Mouse (Mus musculus) adrenal gland, adult 2 months (tissue): ENCODE data around the gene Myrip. TPM values are rescaled to one million over a fixed set of nuclear protein-coding genes. Genes with fewer than 3 reads are reported as not detected.

ENCODE experiments used
- DNase-seq: peaks from one replicate; pipeline ENCODE4 v3.0.0; 2021
- polyA plus RNA-seq: library from polyadenylated mRNA; depleted of rRNA; stranded (reverse); fragments of >200 nt; gene quantifications from 2 replicates; pipeline ENCODE4 v1.2.3, GENCODE M21; 2012
- total RNA-seq, 2 experiments: library from RNA; stranded (reverse); gene quantifications; 2 replicates each; pipeline ENCODE4 v1.2.3; 2021

The Myrip gene
- total and polyA plus RNA-seq, 3 experiments: 1.4 to 5.4 (median 5.0) TPM

DNA sequence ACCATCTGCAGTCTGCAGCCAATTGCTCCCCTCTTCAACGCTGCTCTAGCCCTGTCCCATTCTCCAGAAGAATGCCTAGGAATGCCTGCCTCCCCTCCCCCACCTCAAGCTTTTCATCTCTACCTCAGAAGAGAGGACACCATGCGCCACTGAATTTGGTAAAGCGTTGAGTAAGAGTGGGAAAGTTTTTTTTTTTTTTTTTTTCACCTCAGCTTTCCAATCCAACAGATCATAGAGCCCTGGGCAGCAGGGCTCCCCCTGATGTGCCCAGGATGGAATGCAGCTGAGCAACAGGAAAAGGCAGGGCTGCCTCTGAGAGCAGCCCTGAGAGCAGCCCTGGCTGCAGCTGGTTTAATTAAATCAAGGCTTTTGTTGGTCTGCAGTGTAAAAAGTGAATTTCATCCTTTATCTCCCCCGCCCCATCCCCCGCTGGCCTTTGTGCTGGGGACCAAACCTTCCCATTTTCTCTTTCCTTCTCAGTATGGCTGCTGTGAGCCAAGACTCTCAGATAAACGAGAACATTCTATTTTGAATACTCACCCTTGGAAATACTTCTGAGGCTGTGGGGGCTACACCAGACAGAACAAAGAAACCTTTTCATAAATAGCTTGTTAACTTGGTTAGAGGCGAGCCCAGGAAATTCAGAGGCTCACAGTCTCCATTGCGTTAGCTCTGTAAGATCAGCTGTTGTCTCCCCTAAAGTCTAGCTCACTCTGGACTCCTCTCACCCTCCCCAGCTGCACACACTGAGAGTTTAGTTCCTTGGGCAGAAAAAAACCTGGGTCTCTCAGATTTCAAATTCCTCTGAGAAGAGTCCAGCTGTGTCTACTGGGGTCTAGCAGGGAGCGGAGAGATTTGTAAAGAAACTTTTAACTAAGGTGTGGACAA lies 154.7 kb downstream of the Myrip start:
- DNase-seq: no peak

DNA sequence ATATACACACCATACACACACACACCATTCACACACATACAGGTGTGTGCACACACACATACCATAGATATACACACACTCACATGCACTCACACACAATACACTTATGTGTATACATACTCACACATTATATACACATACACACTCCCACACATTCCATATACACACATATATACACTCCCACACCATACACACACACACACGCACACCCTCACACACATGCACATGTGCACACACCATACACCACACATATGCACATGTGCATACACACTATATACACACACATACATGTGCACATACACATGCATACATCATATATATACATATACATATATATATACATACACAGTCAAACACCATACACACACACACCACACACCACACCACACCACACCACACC lies 169.1 kb downstream of the Myrip start:
- no peak for DNase-seq

DNA sequence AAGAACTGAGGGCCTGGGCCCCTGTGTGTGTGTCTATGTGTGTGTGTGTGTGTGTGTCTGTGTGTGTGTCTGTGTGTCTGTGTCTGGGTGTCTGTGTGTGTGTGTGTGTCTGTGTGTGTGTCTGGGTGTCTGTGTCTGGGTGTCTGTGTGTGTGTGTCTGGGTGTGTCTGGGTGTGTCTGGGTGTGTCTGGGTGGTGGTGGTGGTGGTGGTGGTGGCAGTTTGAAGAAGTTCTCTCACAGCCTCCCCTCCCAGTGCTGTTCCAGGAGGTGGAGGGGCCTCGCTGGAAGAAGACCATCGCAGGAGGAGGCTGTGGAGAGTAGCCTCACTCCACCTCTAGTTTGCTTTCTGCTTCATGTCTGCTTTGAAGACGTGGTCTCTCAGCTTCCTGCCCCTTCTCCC lies 180.3 kb downstream of the Myrip start:
- DNase-seq: no peak

DNA sequence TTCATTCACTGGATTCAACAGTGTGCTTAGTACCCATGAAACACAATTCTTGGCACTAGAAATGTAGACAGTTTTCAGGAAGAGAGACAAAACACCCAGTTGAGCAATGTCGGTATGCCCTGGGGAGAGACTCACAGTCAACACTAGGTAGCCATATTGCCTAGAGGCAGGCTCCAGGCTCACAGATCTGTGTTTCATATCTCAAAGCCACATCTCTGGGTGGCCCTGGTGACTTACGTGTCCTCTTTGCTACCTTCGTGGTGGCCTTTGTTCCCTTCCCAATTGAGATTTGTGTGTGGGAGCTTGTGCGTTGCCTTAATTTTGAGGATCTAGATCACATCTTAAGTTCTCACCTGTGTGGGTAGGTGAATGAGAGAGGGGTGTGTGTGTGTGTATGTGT lies 181.1 kb downstream of the Myrip start:
- no peak for DNase-seq

DNA sequence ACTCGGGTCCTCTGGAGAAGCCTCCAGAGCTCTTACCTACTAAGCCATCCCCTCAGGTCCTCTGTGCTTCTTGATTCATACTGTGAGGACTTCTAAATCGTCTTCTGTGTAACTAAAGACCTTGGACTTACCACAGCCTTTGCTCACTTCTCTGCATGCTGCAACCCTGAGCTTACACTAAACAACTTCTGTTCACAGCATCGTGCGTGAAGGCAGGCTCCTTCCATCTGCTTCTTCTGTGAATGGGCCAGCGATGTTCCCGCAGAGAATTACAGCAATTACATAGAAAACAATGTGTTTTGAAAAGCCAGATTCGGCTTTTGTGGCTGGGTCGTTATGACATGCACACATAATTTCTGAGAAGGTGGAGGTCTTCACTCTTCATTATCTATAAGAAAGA lies 181.8 kb downstream of the Myrip start:
- no peak for DNase-seq

DNA sequence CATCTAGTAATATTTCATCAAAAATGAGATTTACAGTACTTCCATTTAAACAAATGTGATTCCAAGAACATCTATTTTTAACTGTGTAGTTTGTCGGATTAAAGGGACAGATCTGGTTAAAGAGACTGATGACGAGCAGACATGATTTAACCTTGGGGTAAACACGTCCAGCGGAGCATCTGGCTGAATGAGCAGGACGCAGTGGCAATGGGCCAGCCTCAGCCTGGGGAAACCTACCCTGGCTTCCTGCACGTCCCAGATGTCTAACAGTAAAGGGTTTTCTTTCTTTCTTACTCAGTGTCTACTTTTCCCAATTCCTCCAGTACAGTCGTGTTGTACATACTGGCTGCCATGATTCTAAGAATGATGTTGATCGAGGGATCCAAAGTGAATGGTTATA lies 185.8 kb downstream of the Myrip start:
- peak; percentile 43 for DNase-seq

DNA sequence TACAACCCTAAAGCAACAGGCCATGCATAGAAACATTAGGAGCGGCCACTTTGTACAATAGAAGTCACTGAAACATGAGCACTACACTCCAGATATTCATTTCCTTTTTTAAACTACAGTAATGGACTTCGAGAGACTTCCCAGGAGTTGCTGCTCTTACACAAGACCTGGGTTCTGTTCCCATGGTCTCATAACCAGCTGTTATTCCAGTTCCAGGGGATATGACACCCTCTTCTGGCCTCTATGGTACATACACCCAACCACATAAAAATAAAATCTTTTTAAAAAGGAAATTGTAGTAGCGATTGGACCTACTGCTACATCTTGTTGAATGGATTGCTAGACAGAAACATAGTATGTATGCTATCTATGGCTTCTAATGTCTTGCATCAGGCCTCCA lies 190.2 kb downstream of the Myrip start:
- DNase-seq: no peak

DNA sequence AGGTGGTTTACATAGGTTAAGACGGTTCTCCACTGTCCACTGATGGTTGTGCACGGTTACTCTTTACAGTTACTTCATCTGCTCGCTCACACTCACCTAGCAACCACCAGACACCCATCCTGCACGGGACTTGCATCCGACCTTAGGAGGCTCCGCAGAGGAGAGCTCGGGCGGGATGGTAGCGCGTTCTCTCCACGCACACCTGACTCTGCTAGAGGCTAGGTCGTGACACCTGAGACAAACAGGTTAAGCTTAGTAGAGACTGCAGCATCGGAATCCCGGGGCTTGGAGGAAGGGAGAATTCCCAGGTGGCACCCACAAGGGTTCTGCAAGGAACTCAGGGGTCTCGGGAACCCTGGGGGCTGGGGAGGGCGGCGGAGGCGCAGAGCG lies 190.7 kb downstream of the Myrip start, which contains the start of gene Eif1b:
Gene Eif1b (plus strand): TSS at position 223 of the 390 bp plus-strand sequence.
- DNase-seq: no peak

DNA sequence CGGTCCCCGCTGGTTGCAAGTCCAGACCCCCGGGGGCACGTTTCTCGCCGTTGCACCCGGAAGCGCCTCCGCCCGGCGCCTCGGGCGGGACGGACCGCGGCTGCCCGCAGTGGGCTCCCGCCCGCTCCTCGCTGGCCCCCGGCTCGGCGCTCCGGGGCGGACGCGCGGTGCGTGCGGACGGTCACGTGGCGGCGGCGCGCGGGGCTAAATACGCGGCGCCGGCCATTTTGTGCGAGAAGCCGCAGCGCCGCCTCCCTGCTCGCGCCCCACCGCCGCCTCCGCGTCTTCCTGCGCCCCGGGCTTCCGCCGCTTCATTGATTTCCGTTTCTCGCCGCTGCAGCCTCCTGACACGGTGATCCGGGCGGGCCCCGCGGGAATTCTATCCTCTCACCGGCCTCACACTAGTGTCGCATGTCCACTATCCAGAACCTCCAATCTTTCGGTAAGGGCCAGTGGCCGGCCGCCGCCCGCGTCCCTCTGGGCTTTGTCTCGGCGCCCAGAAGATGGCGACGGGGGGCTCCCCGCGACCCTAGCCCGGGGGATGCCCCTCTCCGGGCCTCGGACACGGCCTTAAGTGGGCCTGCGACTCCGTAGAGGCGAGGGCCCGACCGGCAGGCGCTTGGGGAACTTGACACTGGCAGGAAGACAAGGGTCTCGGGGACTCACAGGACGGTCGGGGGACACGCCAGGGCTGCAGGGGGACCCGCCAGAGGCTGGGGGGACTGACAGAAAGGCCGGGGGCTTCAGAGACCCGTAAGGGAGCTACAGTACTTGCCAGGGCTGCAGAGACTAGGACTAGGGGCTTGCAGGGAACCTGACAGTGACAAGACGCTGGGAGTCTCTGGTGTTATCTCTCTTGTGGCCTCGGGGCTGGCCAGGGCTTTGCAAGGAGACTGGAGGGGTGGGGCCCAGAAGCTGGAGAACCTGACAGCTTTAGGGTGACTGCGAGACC lies 191.4 kb downstream of the Myrip start:
- peak; percentile 87 for DNase-seq

DNA sequence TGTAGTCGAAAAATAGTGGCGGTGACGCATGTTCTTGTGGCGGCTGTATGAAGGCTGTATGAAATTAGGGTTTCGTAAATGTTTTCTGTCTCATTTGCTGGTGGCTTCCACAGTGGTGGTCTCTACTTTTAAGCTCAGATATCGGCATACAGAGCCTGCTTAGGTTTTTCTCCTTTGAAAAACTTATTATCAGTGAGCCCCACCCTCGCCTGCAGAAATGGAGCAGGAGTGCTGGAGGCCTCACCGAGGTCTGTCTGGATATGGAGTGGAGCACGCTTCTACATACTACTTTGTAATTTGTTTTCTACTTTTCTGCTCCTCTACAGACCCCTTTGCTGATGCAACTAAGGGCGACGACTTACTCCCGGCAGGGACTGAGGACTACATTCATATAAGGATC lies 192.5 kb downstream of the Myrip start:
- DNase-seq: no peak

DNA sequence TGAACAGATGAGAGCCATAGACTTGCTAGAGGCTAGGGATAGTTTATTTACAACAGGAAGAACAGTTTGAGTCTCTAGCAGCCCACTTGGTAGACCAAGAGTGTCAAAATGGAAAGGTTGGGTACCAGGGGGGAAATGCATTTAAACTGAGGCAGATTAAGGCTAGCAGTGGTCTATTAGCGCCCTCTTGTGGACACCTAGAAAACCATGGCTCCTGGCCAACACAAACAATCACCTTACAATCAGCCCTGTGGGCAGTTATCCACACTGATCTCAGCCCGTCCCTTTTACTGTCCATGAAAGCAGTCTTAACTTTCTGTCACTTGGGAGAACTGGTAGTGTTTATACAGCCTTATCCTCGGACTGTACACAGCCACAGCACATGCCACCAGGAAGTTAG lies 195.4 kb downstream of the Myrip start:
- peak; percentile 58 for DNase-seq

DNA sequence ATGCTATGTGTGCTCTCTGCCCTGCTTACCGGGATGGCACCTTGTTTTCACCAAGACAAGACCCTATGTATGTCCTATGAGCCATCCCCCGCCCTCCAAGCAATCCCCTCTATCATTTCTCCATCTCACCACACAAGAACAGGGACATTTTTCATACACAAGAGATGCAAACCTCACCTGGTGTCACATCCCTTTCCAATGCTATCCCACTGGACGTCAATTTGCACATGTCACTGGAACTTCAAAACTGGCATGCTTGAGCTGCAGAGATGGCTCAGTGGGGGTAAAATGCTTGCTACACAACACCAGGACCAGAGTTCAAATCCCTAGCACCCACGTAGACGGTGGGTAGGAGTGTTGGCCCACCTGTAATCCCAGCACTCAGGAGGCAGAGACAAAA lies 196.7 kb downstream of the Myrip start:
- no peak for DNase-seq

DNA sequence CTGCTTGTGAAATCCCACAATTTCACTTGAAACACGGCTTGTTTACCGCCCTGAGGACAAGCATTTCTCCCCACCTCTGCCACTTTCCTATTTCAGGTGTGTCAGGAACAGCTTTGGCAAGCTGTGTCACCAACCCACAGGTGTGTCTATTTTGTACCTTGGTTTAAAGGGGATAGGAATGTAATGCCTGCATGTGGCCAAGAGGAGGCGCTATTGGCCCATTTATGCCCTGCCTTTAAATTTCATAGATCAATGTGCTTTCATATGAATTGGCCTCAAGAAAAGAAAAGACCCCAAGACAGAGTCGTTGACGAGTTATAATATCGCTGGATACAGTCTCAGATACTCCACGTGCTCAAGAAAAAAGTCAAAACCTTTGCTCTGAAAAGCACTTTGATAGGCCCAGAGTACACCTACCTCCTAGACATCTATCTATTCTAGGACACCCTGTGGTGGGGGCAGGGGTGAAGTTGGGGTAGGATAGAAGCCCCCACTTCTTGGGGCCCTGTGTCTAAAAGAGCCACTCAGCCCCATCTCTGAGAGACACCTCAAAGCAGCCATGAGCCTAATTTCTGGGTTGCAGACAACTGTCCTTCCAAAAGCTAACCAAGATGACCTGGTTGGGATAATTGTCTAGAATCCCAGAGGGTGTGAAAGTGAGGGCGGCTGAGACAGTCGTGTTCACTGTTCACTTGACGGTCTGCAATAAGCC lies 200.0 kb downstream of the Myrip start:
- DNase-seq: no peak

DNA sequence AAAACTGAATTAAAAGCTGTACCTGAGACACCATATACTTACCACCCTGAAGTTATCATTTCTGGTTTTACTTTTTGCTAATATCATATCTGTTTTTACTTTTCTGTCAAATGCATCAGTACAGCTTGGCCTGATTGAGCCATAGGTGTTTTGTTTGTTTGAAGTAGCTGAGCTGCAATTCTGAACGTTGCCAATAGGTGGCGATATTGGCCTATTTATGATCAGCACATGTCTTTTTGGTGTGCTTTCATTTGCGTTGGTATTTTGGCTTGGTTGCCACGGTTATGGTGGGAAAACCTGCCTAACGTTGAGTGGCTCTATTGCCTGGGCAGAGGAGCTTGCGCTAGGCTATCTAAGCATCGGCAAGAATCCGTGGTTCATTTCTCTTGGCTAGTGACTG lies 200.7 kb downstream of the Myrip start:
- DNase-seq: peak; percentile 56

DNA sequence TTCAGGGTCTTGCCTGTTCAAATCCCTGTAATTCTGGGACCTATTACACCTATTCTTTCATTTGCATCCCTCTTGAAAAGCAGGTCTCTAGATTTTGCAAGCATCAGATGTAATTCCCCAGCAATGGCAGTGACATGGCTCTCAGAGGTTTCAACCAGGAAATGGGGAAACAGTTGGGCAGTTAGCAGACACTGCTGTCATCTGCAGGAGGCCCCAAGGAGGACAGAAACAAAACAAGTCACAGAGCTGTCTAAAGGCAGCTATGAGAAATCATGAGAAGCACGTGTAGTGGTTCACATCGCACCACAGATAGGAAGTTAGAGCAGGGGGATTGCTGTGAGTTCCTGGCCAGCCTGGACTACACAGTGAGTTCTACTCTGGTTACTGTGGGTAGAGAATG lies 203.1 kb downstream of the Myrip start:
- no peak for DNase-seq

DNA sequence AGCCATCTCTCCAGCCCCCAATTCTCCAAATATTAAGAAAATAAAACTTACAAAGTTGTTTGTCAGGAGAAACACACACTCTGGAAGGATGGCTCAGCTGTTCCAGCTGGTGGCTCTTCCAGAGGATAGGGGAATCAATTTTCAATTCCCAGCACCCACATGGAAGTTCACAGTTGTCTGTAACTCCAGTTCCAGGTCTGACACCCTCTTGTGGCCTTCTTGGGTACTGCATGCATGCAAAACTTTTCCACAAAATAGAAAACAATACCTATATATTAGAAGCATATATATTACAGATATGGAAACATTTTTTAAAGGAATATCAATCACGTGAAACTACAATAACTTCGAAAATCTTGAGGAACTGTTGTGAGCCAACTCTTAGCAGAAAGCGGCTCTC lies 210.5 kb downstream of the Myrip start:
- no peak for DNase-seq

DNA sequence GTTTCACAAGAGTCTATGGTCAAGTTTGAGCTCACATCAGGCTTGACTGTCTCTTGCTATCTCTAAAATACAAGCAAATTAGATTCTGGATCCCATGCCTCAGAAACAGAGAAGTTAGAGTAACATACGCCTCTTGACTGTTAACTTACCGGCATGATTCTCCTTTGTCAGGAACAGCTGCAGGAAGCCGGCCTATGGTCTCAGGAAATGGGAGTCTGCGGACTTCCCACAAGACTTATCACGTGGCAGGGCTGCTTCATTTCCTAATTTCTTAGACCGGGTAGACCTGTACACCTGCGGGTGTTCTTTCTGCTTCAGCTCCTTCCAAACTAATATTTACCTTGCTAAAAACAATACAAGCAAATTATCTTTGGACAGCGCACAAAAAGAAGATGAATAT lies 215.4 kb downstream of the Myrip start:
- no peak for DNase-seq

DNA sequence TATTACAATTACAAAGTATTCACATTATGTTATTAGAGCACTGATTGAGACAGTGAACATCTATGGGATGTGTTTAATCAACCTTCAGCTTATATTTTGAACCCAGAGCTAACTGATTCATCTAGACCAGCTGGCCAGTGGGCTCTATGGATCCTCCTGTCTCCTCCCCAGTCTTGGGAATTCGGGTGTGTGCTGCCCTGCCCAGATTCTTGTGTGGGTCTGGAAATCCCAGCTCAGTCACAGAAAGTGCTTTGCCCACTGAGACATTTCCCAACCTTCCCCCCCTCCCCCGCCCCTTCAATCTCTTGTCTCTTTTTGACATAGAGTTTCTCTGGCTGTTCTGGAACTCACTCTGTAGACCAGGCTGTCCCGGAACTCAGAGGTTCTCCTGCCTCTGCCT lies 217.6 kb downstream of the Myrip start:
- DNase-seq: no peak

DNA sequence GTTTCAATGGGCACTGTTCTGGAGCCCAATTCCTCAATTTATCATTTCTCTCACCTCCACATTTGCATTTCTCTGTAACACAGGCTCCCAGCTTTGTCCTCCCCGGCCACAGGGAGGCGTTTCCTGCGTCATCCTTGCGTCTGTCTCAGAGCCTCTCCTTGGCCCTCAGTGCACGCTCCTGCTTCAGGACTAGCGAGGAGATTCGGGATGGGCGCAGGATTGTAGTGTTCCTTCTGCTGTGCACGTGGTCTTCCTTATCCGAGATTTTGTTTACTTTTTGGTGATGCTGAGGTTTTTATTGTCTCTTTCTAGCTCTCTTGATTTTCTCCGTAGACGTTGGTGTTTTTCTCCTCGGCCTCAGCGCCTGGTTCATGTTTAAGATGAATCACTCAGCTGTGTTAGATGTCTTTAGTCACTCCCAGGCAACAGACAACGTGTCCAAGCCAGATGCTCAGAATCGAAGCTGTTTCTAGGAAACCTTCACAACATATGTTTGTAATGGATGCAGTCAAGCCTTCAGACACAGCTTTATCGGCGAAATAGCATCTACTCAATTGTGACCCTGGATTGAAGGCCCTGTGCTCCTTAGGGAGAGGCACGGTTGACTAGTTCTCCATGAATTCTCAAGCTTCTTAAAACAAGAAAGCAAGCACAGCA lies 218.3 kb downstream of the Myrip start:
- peak; percentile 28 for DNase-seq

DNA sequence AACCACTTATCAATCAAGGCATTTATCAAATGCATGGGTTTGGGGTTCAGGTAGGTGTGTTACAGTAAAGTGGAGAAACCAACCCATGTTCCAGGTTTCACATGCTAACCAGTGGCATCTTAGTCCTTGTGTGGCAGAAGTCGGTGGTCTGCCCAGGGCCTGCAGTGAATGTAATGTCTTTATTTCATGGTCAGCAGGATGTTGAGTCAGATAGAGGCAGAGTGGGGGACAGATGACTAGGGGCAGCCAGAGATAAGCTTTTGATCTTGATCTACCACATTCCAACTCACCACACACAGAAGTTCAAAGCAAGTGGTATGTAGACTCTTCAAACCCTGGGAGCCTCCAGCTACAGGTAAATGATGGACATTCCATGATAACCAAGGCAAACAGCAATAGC lies 219.8 kb downstream of the Myrip start:
- no peak for DNase-seq
